Comparison of ENCODE assay signal across 17 mouse cellular contexts in the genomic region with DNA sequence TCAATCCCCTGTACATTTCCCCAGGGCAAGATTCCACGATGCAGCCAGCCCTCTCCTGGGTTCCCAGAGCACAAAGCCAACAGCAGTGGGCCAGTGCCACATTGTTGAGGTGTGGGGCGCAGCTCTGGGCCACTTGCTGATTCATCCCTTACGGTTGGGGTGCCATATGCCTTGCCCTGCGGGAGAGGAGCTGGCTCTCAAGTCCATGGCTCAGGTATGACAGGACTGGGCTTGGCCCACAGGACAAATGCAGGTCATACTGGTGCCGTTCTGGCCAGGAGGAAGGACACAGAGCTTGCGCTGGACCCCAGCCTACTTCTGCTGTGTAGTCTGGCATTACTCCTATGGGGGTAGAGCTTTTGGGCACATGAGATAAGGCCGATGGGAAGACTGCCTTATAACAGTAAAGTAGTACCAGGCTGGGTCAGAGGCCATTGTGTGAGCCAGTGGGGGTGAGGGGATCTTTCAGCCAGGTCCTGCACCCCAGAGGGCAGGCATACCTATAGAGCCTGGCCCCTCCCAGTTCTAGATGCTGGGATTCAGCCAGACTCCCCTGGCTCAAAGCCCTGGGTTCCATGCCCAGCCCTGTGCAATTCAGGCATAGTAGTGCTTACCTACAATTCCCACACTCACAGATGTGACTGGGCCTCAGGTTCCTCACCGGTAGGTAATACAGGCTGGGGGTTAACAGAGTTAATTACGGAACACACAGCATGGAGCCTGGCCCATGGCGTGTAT. TPM values are rescaled to one million over a fixed set of nuclear protein-coding genes. Genes with fewer than 3 reads are reported as not detected.
DNase-seq lines count a peak whose midpoint lies in the region; ATAC-seq lines count a peak whose summit lies in the region.
"Had no signal": no experiment of that assay in that cellular context is flagged by ENCODE, and none has a peak within 500 bp of the region (broad histone marks: within the 10 kb centered on the region; RNA-seq: fewer than 3 reads in every experiment).

No protein-coding gene starts in this region.

- peaks cover 4% of the 10 kb centered on the region; the same call in 1 of the 2 replicates for H3K4me1 ChIP-seq in heart, embryonic 11.5 days (ENCODE audit: control insufficient read depth, insufficient read depth, low read length)
- H3K4me1 ChIP-seq: lung, embryonic 15.5 days had no signal

- no peak overlapping the region for H3K9ac ChIP-seq in heart, embryonic 11.5 days (ENCODE audit: low read depth, low read length)
- H3K9ac ChIP-seq: forebrain, embryonic 15.5 days; lung, embryonic 15.5 days had no signal

- 84% methylated on average over 10 of the region's 10 CpGs for WGBS in heart, embryonic 11.5 days (ENCODE audit: insufficient replicate concordance)

- no peak overlapping the region for H3K4me2 ChIP-seq in heart, embryonic 11.5 days
- H3K4me2 ChIP-seq: forebrain, embryonic 15.5 days; liver, embryonic 11.5 days; lung, embryonic 15.5 days had no signal

- no peak overlapping the region for H3K27ac ChIP-seq in heart, embryonic 11.5 days (ENCODE audit: low read depth, low read length)
- H3K27ac ChIP-seq: forebrain, embryonic 15.5 days; lung, embryonic 15.5 days had no signal

- no peaks in the 10 kb centered on the region for H3K9me3 ChIP-seq in heart, embryonic 11.5 days (replicated peaks; ENCODE audit: control insufficient read depth, low read length)
- H3K9me3 ChIP-seq: forebrain, embryonic 15.5 days; lung, embryonic 15.5 days had no signal

- peak; percentile 32 for DNase-seq in heart, adult 8-10 months (ENCODE audit: low spot score)
- DNase-seq in cerebellum, adult 11 months = peak; percentile 95
- DNase-seq in cerebellum, adult 8-10 months = peak; percentile 92
- DNase-seq in heart, postnatal 10 days = peak; percentile 40 to 54
- DNase-seq in kidney, adult 9 months = no peak
- no peak for DNase-seq in retina, embryonic 14.5 days (ENCODE audit: low spot score)
- DNase-seq: adrenal gland, adult 2 months; embryo, embryonic 11 days; gastrocnemius, postnatal 14 days; left cerebral cortex, postnatal 4 days; right cerebral cortex, postnatal 4 days had no signal

- H3K36me3 ChIP-seq in heart, embryonic 11.5 days (ENCODE audit: control insufficient read depth, insufficient read depth, low read length) = no peaks in the 10 kb centered on the region
- H3K36me3 ChIP-seq: forebrain, embryonic 15.5 days; lung, embryonic 15.5 days had no signal

- no peak overlapping the region for H3K4me3 ChIP-seq in heart, embryonic 11.5 days (ENCODE audit: low read depth, low read length)
- H3K4me3 ChIP-seq: forebrain, embryonic 15.5 days; lung, embryonic 15.5 days had no signal

- intact Hi-C loops in heart, postnatal 10 days (cut with DNase I) = no loop called here

- ATAC-seq in heart, embryonic 11.5 days (replicated peaks; ENCODE audit: insufficient number of reproducible peaks, low FRiP score, low TSS enrichment) = no peak
- ATAC-seq: forebrain, embryonic 15.5 days; intestine, postnatal 0 days had no signal

- H3K27me3 ChIP-seq in heart, embryonic 11.5 days (ENCODE audit: control insufficient read depth, insufficient read depth, low read length) = no peaks in the 10 kb centered on the region
- H3K27me3 ChIP-seq: forebrain, embryonic 15.5 days; lung, embryonic 15.5 days had no signal

RNA-seq across cellular contexts. Expression of a gene that starts 52.8 kb away (rescaled TPM):
- 1 to 10 TPM; 4.4 to 5.4 (median 4.7) TPM for total RNA-seq in heart, adult 8-10 months (2022)
- 21.9 and 23.4 TPM in 2 replicates for polyA plus RNA-seq in heart, embryonic 11.5 days (2014; fragmentation: Nextera tagmentation; extraction: Ambion mirVana)
- total RNA-seq in heart, postnatal 10 days (2021) = 10 to 100 TPM; 23.2 to 26.9 TPM
- total RNA-seq: MEL had no signal

Comparison
In these comparisons a context has a peak if more than half of its experiments do, and no peak if none do; other contexts are left out.
1. DNase-seq: peak in heart, adult 8-10 months (single experiment), cerebellum, adult 11 months (single experiment), cerebellum, adult 8-10 months (single experiment) and heart, postnatal 10 days (2 of 2); none in kidney, adult 9 months (single experiment) and retina, embryonic 14.5 days (single experiment).